Mouse (Mus musculus) common myeloid progenitor, adult 5-6 weeks (primary cell): ENCODE measurements around the gene Slain2. TPM values are rescaled to one million over a fixed set of nuclear protein-coding genes. Genes with fewer than 3 reads are reported as not detected.
"Not testable (repeated sequence)": the region's sequence is repeated elsewhere in the genome, so short reads cannot be mapped to it uniquely, and the experiment has no call there.

ENCODE experiments used
- ATAC-seq: replicated peaks from 2 replicates; pipeline ENCODE4 v1.8.0; 2016; ENCODE audit warnings: low read depth, mild to moderate bottlenecking, moderate TSS enrichment, inconsistent platforms; ENCODE audit not compliant: poor library complexity, severe bottlenecking
- total RNA-seq: library from RNA; stranded (forward); fragments of 200-1000, 187-1606 nt; gene quantifications from 2 replicates; pipeline ENCODE4 v1.2.3, GENCODE M21; 2017

The Slain2 gene
- total RNA-seq, 1 experiment from 2014 or later: 44.3 TPM

DNA sequence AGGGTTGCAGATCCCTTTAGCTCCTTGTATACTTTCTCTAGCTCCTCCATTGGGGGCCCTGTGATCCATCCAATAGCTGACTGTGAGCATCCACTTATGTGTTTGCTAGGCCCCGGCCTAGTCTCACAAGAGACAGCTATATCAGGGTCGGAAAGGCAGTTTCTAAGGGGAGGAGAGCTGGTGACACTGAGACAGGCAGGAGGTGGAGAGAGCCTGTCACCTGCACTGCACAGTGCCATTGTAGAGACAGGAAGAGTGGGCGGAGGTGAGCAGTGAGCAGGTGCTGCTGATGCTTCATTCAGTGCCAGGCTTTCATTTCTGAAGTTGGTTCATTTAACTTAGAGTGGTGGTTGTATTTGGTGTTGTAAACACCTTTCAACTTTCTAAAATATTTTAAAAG lies 24.3 kb downstream of the Slain2 start:
- ATAC-seq: not testable (repeated sequence)

DNA sequence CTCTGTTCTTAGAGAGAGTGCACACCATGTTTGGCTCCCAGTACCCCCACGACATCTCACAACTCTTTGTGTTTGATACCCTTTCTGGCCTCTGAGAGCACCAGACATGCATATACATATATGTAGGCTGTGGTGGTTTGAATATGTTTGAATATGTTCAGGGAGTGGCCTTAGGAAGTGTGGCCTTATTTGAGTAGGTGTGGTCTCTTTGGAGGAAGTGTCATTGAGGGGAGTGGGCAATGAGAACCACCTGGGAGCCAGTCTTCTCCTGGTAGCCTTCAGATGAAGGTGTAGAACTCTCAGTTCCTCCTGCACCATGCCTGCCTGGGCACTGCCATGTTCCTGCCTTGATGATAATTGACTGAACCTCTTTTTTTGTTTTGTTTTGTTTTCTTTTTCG lies 25.2 kb downstream of the Slain2 start:
- no peak for ATAC-seq

- ATAC-seq: no peak
Measured at GRCm38 (mm10) chr5:72940906-72941432, 26.9 kb downstream of the Slain2 start.

GRCm38 (mm10) chr5:72948136-72948535 lies 34.0 kb downstream of the Slain2 start:
- ATAC-seq: no peak

DNA sequence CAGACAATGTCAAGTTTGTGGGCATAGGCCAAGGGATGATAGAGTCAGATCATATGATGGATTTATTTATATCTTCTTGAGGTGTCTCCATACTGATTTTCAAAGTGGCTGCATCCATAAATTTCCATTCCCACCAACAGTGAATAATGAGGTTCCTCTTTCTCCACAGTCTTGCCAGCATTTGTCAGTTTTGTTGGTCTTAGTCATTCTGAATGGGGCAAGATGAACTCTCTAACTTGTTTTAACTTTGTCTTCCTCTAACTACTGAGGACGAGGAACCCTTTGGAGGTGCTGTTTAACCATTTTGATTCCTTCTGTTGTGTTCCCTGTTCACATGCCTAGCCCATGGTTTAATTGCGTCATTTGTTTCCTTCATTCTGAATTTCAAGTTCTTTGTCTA lies 36.1 kb downstream of the Slain2 start:
- ATAC-seq: no peak

DNA sequence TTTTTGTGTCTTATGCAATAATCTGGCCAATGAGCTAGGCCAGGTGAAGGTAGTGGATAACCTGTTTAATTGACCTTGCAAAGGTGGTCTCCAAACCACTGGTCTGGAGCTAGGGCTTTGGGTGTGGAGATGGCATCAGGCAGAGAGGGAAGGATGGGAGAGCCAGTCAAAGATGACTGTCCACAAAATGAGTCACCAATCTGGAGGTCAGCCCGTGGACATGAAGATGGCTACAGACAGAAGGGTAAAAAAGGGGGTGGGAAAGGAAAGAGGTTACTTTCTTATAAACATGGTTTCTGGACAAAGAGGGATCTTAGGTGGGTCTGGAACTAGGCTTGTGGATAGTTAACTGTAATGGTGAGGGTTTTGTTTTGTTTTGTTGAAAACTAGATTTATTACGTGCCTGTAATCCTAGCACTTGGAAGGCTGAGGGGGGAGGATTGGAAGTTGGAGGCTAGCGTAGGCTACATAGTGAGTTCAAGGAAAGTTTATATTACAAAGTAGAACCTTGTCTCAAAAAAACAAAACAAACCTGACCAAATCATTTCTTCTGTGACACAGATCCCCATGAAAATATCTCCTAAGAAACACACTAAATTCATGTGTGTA lies 40.0 kb downstream of the Slain2 start:
- no peak for ATAC-seq

DNA sequence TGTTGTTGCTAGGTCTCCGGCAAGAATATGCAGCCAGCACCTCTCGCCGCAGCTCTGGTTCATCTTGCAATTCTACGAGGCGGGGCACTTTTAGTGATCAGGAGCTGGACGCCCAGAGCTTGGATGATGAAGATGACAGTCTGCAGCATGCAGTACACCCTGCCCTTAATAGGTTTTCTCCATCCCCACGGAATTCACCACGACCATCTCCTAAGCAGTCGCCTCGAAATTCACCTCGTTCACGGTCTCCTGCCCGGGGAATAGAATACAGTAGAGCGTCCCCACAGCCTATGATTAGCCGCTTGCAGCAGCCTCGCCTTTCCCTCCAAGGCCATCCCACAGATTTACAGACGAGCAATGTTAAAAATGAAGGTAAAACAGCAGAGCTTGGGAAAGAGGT lies 43.2 kb downstream of the Slain2 start:
- ATAC-seq: no peak

GRCm38 (mm10) chr5:72960096-72960495 lies 46.0 kb downstream of the Slain2 start:
- no peak for ATAC-seq

DNA sequence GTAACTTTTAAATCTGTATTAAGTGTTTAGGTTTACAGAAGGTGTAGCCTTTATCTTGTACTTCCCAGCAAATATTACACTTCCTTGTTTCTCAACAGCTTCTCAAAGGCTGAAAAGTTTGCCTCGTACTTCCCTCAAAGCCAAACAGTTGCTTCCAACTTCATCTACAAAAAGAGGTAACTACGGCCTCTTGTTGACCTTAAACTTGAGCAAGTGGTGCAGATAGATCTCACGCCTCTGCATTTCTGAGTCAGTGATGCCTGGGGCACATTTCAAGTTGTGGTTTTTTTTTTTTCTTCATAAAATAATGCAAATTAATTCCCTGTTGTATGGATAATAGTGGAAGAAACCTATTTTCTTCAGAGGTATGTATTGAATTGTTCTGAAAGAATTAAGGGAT lies 51.6 kb downstream of the Slain2 start:
- ATAC-seq: no peak

GRCm38 (mm10) chr5:72972435-72972834 lies 58.3 kb downstream of the Slain2 start:
- ATAC-seq: no peak

DNA sequence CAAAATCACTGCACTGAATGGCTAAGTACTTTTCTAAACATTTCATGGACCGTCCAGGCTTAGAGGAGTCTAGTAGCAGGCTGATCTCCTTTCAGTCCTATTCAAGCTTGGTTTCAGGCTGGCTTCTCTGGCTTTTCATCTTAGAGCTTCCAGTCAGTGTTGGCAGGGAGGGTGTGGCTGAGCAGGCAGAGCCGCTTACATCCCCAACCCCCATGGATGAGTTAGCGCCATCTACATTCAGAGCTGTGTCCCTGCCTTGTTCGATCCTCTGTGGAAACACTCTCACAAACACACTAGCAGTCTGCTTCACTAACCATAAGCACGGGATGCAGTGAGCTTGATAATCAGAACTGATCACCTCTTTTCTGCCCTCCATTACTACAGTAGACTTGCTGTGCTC lies 58.8 kb downstream of the Slain2 start:
- no peak for ATAC-seq

GRCm38 (mm10) chr5:72974602-72975001 lies 60.5 kb downstream of the Slain2 start, which contains the start of gene Gm10135:
Gm10135 (minus strand) TSS chr5:72974702.
- ATAC-seq: no peak

DNA sequence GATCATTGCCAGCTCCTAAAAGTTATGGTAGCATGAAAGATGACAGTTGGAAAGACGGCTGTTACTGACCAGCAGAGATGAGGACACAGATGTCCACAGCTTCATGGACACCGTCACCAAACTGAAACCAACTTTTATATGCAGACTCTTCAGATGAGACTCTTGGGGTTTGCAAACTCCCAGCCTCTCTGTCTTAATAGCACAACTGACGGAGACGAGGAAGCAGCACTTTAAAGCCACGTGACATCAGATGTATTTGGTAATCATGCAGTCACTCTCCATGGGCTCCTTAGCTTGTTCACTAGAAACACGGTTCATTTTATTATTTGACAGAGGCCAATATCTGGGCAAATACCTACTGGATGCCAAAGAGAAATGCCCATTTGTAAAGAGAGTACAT lies 61.9 kb downstream of the Slain2 start:
- ATAC-seq: no peak

GRCm38 (mm10) chr5:72976539-72976938 lies 62.4 kb downstream of the Slain2 start:
- no peak for ATAC-seq

- ATAC-seq: peak; percentile 71; the same call in 1 of the 2 replicates
Measured at GRCm38 (mm10) chr5:72984091-72984490, 70.0 kb downstream of the Slain2 start.

- no peak for ATAC-seq
Measured at GRCm38 (mm10) chr5:72987786-72988185, 73.7 kb downstream of the Slain2 start.

DNA sequence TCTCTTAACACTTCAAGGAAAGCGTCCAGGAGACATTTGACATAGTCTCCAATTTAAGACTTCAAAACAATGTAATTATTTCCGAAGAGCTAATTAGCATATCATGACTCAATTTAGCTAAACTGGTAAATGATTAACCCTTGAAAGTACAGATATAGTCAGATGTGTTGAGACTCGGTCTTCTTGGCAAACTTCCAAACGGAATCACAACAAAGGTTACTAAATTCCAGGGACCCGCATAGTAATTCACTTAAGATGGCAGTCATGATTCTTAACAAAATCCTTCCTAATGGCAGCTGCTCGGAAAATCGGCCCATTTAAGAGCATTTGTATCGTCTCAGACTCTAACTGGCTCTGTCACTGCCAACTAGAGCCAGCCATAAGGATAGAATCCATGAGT lies 75.7 kb downstream of the Slain2 start:
- ATAC-seq: no peak

- no peak for ATAC-seq
Measured at GRCm38 (mm10) chr5:72992474-72992873, 78.4 kb downstream of the Slain2 start.

DNA sequence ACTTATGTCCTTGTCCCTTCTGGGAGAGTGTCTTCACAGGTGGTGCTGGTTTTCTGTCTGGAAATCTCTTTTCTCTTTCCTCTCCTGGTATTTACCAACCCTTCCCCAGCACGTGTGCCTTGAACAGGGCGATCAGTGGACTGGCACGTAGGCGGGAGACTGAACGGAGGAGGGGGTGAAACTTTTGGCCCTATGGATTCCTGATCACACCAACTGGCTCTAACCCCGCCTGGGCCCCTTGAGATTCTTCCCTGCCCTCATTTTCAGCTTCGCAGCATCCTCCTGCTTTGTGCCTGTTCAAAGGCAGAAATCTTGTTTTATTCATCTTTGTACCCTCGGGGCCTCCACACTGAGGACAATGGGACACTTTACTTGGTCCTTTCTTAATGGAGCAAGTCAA lies 80.3 kb downstream of the Slain2 start:
- no peak for ATAC-seq

- no peak for ATAC-seq
Measured at GRCm38 (mm10) chr5:72994928-72995327, 80.8 kb downstream of the Slain2 start.

DNA sequence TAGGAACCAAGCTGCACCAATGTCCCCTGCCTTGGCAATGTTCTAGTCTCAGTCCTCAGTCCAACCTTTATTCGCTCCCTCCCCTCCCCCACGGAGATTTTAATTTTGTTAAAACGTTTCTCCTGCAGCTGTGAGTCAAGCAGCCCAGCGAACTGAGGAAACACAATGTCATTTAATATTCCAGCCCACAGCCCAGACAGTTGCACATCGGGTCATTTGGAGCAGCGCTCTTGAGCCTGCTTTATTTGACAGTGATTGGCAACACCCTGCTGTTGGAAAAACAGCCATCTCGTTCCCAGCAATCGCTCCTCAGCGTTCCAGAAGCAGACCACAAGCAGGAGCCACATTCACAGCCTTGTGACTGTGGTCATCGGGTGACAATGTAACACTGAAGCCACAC lies 81.3 kb downstream of the Slain2 start:
- ATAC-seq: no peak

GRCm38 (mm10) chr5:72998546-72998945 lies 84.4 kb downstream of the Slain2 start:
- ATAC-seq: not testable (repeated sequence)
